Mouse (Mus musculus): Measurements from ENCODE around the gene Arntl. TPM values are rescaled to one million over a fixed set of nuclear protein-coding genes. Genes with fewer than 3 reads are reported as not detected.

The Arntl gene
- polyA plus RNA-seq, 1 experiment from 2014 or later = 5.3 TPM

DNA sequence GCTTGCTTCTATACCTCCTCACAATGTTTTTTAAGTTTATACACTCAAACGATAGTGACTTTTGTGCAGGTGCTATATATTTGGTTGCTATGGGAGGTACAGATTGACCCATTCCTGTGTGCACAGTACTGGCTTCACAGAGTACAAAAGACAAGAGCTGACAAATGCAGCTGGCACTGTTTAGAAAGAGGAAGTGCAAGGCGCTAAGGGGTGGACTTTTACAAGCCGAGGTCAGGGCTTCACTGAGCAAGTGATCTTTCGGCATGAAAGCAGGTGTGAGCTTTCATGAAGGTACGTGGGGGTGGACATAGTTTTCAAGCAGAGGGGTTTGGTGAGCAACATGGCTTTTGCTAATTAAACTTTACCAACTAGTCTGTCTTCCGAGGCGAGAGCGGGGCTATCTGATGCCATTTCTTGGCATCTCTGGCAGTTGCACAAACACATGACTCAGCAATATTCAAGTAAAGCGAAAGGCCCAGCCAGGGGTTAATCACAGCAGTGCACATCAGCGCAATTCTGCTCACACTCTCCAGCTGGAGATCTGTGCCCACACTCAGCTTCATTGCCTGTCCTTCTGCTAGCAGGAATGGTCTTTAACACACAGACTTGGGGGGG is 10.0 kb upstream of the Arntl start:
- Histone ChIP-seq H3K36me3 (ENCODE audit: control insufficient read depth, insufficient read depth) (no peaks in the 10 kb centered on the region), H3K9ac (ENCODE audit: low read depth, low read length) (no peak overlapping the region), H3K9me3 (ENCODE audit: control insufficient read depth) (no peaks in the 10 kb centered on the region), H3K4me1 (replicated peaks; ENCODE audit: control insufficient read depth, insufficient read depth, low read length) (no peaks in the 10 kb centered on the region), H3K4me2 (replicated peaks; ENCODE audit: low read depth) (peak overlapping the region; percentile 48), H3K27me3 (replicated peaks; ENCODE audit: control insufficient read depth, insufficient read depth, low read length) (no peaks in the 10 kb centered on the region), H3K4me3 (ENCODE audit: low read depth, low read length) (0 out of 2 replicates have a peak overlapping the region, but pooled peaks have one; percentile 7), H3K27ac (ENCODE audit: low read depth, low read length) (no peak overlapping the region)
- peak; percentile 75 for ATAC-seq
- TF ChIP-seq CTCF (IDR thresholded peaks at IDR 0.05; ENCODE audit: low read depth) = no peak
- WGBS = 20% methylated on average over 10 of the region's 10 CpGs

- no peak overlapping the region for H3K4me3 ChIP-seq (ENCODE audit: low read depth, low read length)
- H3K9me3 ChIP-seq (ENCODE audit: control insufficient read depth) = no peaks in the 10 kb centered on the region
- no peak overlapping the region for H3K27ac ChIP-seq (ENCODE audit: low read depth, low read length)
- no peaks in the 10 kb centered on the region for H3K4me1 ChIP-seq (replicated peaks; ENCODE audit: control insufficient read depth, insufficient read depth, low read length)
- no peak overlapping the region for H3K9ac ChIP-seq (ENCODE audit: low read depth, low read length)
- H3K36me3 ChIP-seq (ENCODE audit: control insufficient read depth, insufficient read depth) = no peaks in the 10 kb centered on the region
- TF ChIP-seq CTCF (IDR thresholded peaks at IDR 0.05; ENCODE audit: low read depth) = no peak
- WGBS = 45% methylated on average over 3 of the region's 3 CpGs
- H3K4me2 ChIP-seq (replicated peaks; ENCODE audit: low read depth) = no peak overlapping the region
- no peak for ATAC-seq
- 0 out of 2 replicates have a peak, but pooled peaks cover 7% of the 10 kb centered on the region for H3K27me3 ChIP-seq (replicated peaks; ENCODE audit: control insufficient read depth, insufficient read depth, low read length)
Measured at GRCm38 (mm10) chr7:113201584-113201983, 5.7 kb upstream of the Arntl start.

- peak overlapping the region; percentile 65 for H3K9ac ChIP-seq (ENCODE audit: low read depth, low read length)
- H3K4me2 ChIP-seq (replicated peaks; ENCODE audit: low read depth) = peak overlapping the region; percentile 77
- no peaks in the 10 kb centered on the region for H3K4me1 ChIP-seq (replicated peaks; ENCODE audit: control insufficient read depth, insufficient read depth, low read length)
- no peaks in the 10 kb centered on the region for H3K36me3 ChIP-seq (ENCODE audit: control insufficient read depth, insufficient read depth)
- H3K4me3 ChIP-seq (ENCODE audit: low read depth, low read length) = peak overlapping the region; percentile 87
- H3K27me3 ChIP-seq (replicated peaks; ENCODE audit: control insufficient read depth, insufficient read depth, low read length) = peaks cover 5% of the 10 kb centered on the region; the same call in 1 of the 2 replicates
- ATAC-seq = peak; percentile 69
- peak overlapping the region; percentile 92 for H3K27ac ChIP-seq (ENCODE audit: low read depth, low read length)
- H3K9me3 ChIP-seq (ENCODE audit: control insufficient read depth) = no peaks in the 10 kb centered on the region
- 1% methylated on average over 85 of the region's 98 CpGs for WGBS
- TF ChIP-seq CTCF (IDR thresholded peaks at IDR 0.05; ENCODE audit: low read depth) = no peak
Measured at GRCm38 (mm10) chr7:113207471-113208387, 464 bp downstream of the Arntl start.

DNA sequence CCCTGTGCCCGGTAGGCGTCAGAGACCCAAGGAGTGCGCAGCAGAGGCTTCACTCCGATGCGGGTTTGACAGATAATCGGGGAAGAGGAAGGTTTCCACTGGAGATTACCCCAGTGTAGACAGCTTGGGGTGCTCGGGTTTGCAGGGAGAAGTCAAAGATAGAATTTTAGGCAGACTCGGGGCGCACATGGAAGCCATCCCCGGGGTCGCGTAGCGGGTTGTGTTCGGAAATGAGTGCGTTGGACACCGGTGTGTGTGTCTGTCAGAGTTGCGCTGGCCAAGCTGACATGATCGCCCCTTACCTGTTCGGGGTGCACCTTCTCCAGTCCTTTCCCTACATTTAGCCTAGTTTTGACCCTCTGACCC is 1.1 kb downstream of the Arntl start:
- 2% methylated on average over 19 of the region's 19 CpGs for WGBS
- no peaks in the 10 kb centered on the region; the same call in 1 of the 2 replicates for H3K27me3 ChIP-seq (replicated peaks; ENCODE audit: control insufficient read depth, insufficient read depth, low read length)
- TF ChIP-seq CTCF (IDR thresholded peaks at IDR 0.05; ENCODE audit: low read depth) = no peak
- H3K27ac ChIP-seq (ENCODE audit: low read depth, low read length) = no peak overlapping the region
- no peaks in the 10 kb centered on the region for H3K4me1 ChIP-seq (replicated peaks; ENCODE audit: control insufficient read depth, insufficient read depth, low read length)
- H3K9ac ChIP-seq (ENCODE audit: low read depth, low read length) = no peak overlapping the region
- peak overlapping the region; percentile 77 for H3K4me2 ChIP-seq (replicated peaks; ENCODE audit: low read depth)
- ATAC-seq = no peak
- no peaks in the 10 kb centered on the region for H3K9me3 ChIP-seq (ENCODE audit: control insufficient read depth)
- peak overlapping the region; percentile 87 for H3K4me3 ChIP-seq (ENCODE audit: low read depth, low read length)
- no peaks in the 10 kb centered on the region for H3K36me3 ChIP-seq (ENCODE audit: control insufficient read depth, insufficient read depth)

DNA sequence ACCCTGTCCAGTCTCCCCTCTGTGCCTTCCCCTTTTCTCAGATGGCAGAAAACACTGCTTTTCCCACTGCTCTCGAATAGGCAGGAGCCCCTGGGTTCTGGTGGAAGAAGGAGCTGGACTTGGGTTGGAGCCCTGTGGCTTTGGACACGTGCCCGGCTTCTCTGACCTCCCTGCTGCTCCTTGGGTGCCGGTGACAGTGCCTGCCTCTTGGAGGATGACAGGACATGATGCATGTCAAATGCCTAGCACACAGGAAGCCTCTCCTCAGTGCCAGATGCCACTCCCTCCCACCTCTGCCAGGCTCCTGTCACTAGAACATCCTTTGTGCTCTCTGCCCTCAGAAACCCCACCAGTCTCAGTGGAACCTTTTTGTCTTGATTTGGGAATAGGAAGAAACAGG is 3.2 kb downstream of the Arntl start:
- TF ChIP-seq CTCF (IDR thresholded peaks at IDR 0.05; ENCODE audit: low read depth) = no peak
- no peaks in the 10 kb centered on the region for H3K36me3 ChIP-seq (ENCODE audit: control insufficient read depth, insufficient read depth)
- H3K4me2 ChIP-seq (replicated peaks; ENCODE audit: low read depth) = no peak overlapping the region
- H3K4me1 ChIP-seq (replicated peaks; ENCODE audit: control insufficient read depth, insufficient read depth, low read length) = peaks cover 8% of the 10 kb centered on the region
- no peak for ATAC-seq
- no peak overlapping the region for H3K4me3 ChIP-seq (ENCODE audit: low read depth, low read length)
- WGBS = 48% methylated on average over 4 of the region's 4 CpGs
- no peak overlapping the region for H3K9ac ChIP-seq (ENCODE audit: low read depth, low read length)
- no peaks in the 10 kb centered on the region; the same call in 1 of the 2 replicates for H3K27me3 ChIP-seq (replicated peaks; ENCODE audit: control insufficient read depth, insufficient read depth, low read length)
- H3K9me3 ChIP-seq (ENCODE audit: control insufficient read depth) = no peaks in the 10 kb centered on the region
- no peak overlapping the region for H3K27ac ChIP-seq (ENCODE audit: low read depth, low read length)

All from intestine, postnatal 0 days (tissue).